Mouse (Mus musculus) embryonic facial prominence, embryonic 11.5 days (tissue): Measurements from ENCODE around the gene Lrrc32. TPM values are rescaled to one million over a fixed set of nuclear protein-coding genes. Genes with fewer than 3 reads are reported as not detected.

Source experiments
- ATAC-seq: fragments of 200-750 bp; cut with Nextera tagmentation; replicated peaks from 2 replicates; pipeline ENCODE4 v1.8.0; 2017; ENCODE audit warnings: low read depth; ENCODE audit not compliant: insufficient number of reproducible peaks, low FRiP score, low TSS enrichment
- DNase-seq: peaks from one replicate; pipeline ENCODE4 v3.0.0-alpha.2; 2015; ENCODE audit warnings: low spot score
- H3K27ac ChIP-seq: fragments of 300-500 bp; sonication (generic); replicated peaks from 2 replicates; pipeline ENCODE4 v1.5.1; 2014; ENCODE audit warnings: mild to moderate bottlenecking, low read depth, low read length, control low read depth
- H3K27me3 ChIP-seq: fragments of 300-500 bp; sonication (generic); 2 replicates; pipeline ENCODE4 v1.6.1; 2014; ENCODE audit warnings: mild to moderate bottlenecking, low read length, moderate library complexity, mixed read lengths; ENCODE audit not compliant: control insufficient read depth, insufficient read depth
- H3K36me3 ChIP-seq: fragments of 300-500 bp; sonication (generic); replicated peaks from 2 replicates; pipeline ENCODE4 v1.6.1; 2014; ENCODE audit warnings: low read depth, mild to moderate bottlenecking, low read length, moderate library complexity, mixed read lengths; ENCODE audit not compliant: control insufficient read depth, insufficient read depth
- H3K4me1 ChIP-seq: fragments of 300-500 bp; sonication (generic); 2 replicates; pipeline ENCODE4 v1.6.1; 2014; ENCODE audit warnings: low read length, mixed read lengths; ENCODE audit not compliant: control insufficient read depth, insufficient read depth
- H3K4me2 ChIP-seq: fragments of 300-500 bp; sonication (generic); 2 replicates; pipeline ENCODE4 v1.6.1; 2014; ENCODE audit warnings: low read depth, mild to moderate bottlenecking, control low read depth, low read length, moderate library complexity
- H3K4me3 ChIP-seq: fragments of 300-500 bp; sonication (generic); 2 replicates; pipeline ENCODE4 v1.5.1; 2014; ENCODE audit warnings: low read depth, low read length, control low read depth
- H3K9ac ChIP-seq: fragments of 300-500 bp; sonication (generic); replicated peaks from 2 replicates; pipeline ENCODE4 v1.6.1; 2014; ENCODE audit warnings: mild to moderate bottlenecking, control low read depth, low read length
- H3K9me3 ChIP-seq: fragments of 300-500 bp; sonication (generic); replicated peaks from 2 replicates; pipeline ENCODE4 v1.6.1; 2016; ENCODE audit warnings: mild to moderate bottlenecking, low read length, inconsistent platforms, mixed read lengths; ENCODE audit not compliant: control insufficient read depth
- WGBS: fragments of 180-500 bp; shearing (Covaris S2); extraction: QIAGEN DNeasy Blood & Tissue Kit; methylation state at CpG from one replicate; pipeline ENCODE4 v1.1.7; 2014; 5-methylcytosine and 5-hydroxymethylcytosine counted together
- polyA plus RNA-seq: library from polyadenylated mRNA; unstranded; fragments of >200 nt; fragmentation: Nextera tagmentation; extraction: Ambion mirVana; gene quantifications from 2 replicates; pipeline ENCODE4 v1.2.1, GENCODE M21; 2014

Lrrc32 gene
- polyA plus RNA-seq, 1 experiment from 2014 or later = 2.6 TPM

GRCm38 (mm10) chr7:98498101-98498500 lies 9.0 kb downstream of the Lrrc32 start:
- WGBS = 85% methylated on average over 12 of the region's 12 CpGs
- Histone ChIP-seq H3K4me1 (no peaks in the 10 kb centered on the region; the same call in 1 of the 2 replicates), H3K27ac (no peak overlapping the region), H3K9ac (no peak overlapping the region), H3K27me3 (no peaks in the 10 kb centered on the region), H3K4me2 (no peak overlapping the region), H3K4me3 (no peak overlapping the region), H3K36me3 (no peaks in the 10 kb centered on the region), H3K9me3 (no peaks in the 10 kb centered on the region)
- DNase-seq = no peak
- ATAC-seq = no peak

- no peaks in the 10 kb centered on the region for H3K9me3 ChIP-seq
- H3K9ac ChIP-seq = no peak overlapping the region
- H3K4me3 ChIP-seq = no peak overlapping the region
- H3K4me2 ChIP-seq = no peak overlapping the region
- DNase-seq (no peak), ATAC-seq (no peak)
- H3K27me3 ChIP-seq = no peaks in the 10 kb centered on the region
- WGBS = 81% methylated on average over 20 of the region's 20 CpGs
- no peak overlapping the region for H3K27ac ChIP-seq
- H3K4me1 ChIP-seq = peaks cover 2% of the 10 kb centered on the region
- no peaks in the 10 kb centered on the region for H3K36me3 ChIP-seq
Observed at GRCm38 (mm10) chr7:98498656-98499560, 9.8 kb downstream of the Lrrc32 start.

GRCm38 (mm10) chr7:98499561-98500292 lies 10.6 kb downstream of the Lrrc32 start:
- ATAC-seq (no peak), DNase-seq (no peak)
- no peaks in the 10 kb centered on the region for H3K9me3 ChIP-seq
- no peaks in the 10 kb centered on the region for H3K27me3 ChIP-seq
- peaks cover 4% of the 10 kb centered on the region for H3K4me1 ChIP-seq
- no peak overlapping the region for H3K9ac ChIP-seq
- H3K4me3 ChIP-seq = no peak overlapping the region
- 70% methylated on average over 25 of the region's 25 CpGs for WGBS
- no peaks in the 10 kb centered on the region for H3K36me3 ChIP-seq
- no peak overlapping the region for H3K4me2 ChIP-seq
- no peak overlapping the region for H3K27ac ChIP-seq

GRCm38 (mm10) chr7:98500470-98500869 lies 11.4 kb downstream of the Lrrc32 start:
- Histone ChIP-seq H3K9me3 (no peaks in the 10 kb centered on the region), H3K4me2 (no peak overlapping the region), H3K27ac (no peak overlapping the region), H3K4me3 (no peak overlapping the region), H3K4me1 (peaks cover 8% of the 10 kb centered on the region), H3K27me3 (no peaks in the 10 kb centered on the region), H3K9ac (no peak overlapping the region), H3K36me3 (no peaks in the 10 kb centered on the region)
- WGBS = 86% methylated on average over 3 of the region's 3 CpGs
- DNase-seq (no peak), ATAC-seq (no peak)

GRCm38 (mm10) chr7:98501078-98501477 lies 12.0 kb downstream of the Lrrc32 start:
- Histone ChIP-seq H3K9me3 (no peaks in the 10 kb centered on the region), H3K27me3 (no peaks in the 10 kb centered on the region), H3K36me3 (no peaks in the 10 kb centered on the region), H3K9ac (no peak overlapping the region), H3K27ac (no peak overlapping the region), H3K4me2 (no peak overlapping the region), H3K4me3 (no peak overlapping the region), H3K4me1 (peaks cover 8% of the 10 kb centered on the region)
- ATAC-seq (no peak), DNase-seq (no peak)
- 89% methylated on average over 7 of the region's 7 CpGs for WGBS

- Histone ChIP-seq H3K27me3 (no peaks in the 10 kb centered on the region), H3K9ac (no peak overlapping the region), H3K4me3 (no peak overlapping the region), H3K4me2 (no peak overlapping the region), H3K36me3 (no peaks in the 10 kb centered on the region), H3K9me3 (no peaks in the 10 kb centered on the region), H3K4me1 (peaks cover 8% of the 10 kb centered on the region), H3K27ac (no peak overlapping the region)
- 28% methylated on average over 5 of the region's 5 CpGs for WGBS
- ATAC-seq (no peak), DNase-seq (no peak)
Observed at GRCm38 (mm10) chr7:98502921-98503320, 13.8 kb downstream of the Lrrc32 start.

GRCm38 (mm10) chr7:98503951-98504647 lies 15.0 kb downstream of the Lrrc32 start:
- Histone ChIP-seq H3K27me3 (no peaks in the 10 kb centered on the region), H3K27ac (no peak overlapping the region), H3K4me3 (no peak overlapping the region), H3K36me3 (no peaks in the 10 kb centered on the region), H3K4me1 (peaks cover 8% of the 10 kb centered on the region), H3K9ac (no peak overlapping the region), H3K4me2 (no peak overlapping the region), H3K9me3 (no peaks in the 10 kb centered on the region)
- ATAC-seq (no peak), DNase-seq (peak; percentile 25)
- WGBS = 78% methylated on average over 6 of the region's 6 CpGs
